Mouse (Mus musculus) intestine, embryonic 16.5 days (tissue): Measurements from ENCODE around the gene Pnpla8. TPM values are rescaled to one million over a fixed set of nuclear protein-coding genes. Genes with fewer than 3 reads are reported as not detected.
A peak's percentile ranks its signal among the peaks of the same experiment; 100 is the strongest.

Experiments used
- ATAC-seq: fragments of 200-750 bp; cut with Nextera tagmentation; 2 replicates; pipeline ENCODE4 v1.8.0; 2017; ENCODE audit warnings: moderate TSS enrichment, moderate library complexity
- H3K27ac ChIP-seq: fragments of 300-500 bp; sonication (generic); 2 replicates; pipeline ENCODE4 v1.5.1; 2014; ENCODE audit warnings: mild to moderate bottlenecking, low read length
- H3K27me3 ChIP-seq: fragments of 300-500 bp; sonication (generic); replicated peaks from 2 replicates; pipeline ENCODE4 v1.6.1; 2014; ENCODE audit warnings: low read length, control low read depth, mixed read lengths; ENCODE audit not compliant: control insufficient read depth, insufficient read depth
- H3K36me3 ChIP-seq: fragments of 300-500 bp; sonication (generic); 2 replicates; pipeline ENCODE4 v1.6.1; 2014; ENCODE audit warnings: low read length, control low read depth; ENCODE audit not compliant: control insufficient read depth, insufficient read depth
- H3K4me1 ChIP-seq: fragments of 300-500 bp; sonication (generic); 2 replicates; pipeline ENCODE4 v1.6.1; 2014; ENCODE audit warnings: low read length, control low read depth, mixed read lengths; ENCODE audit not compliant: control insufficient read depth, insufficient read depth
- H3K4me2 ChIP-seq: fragments of 300-500 bp; sonication (generic); 2 replicates; pipeline ENCODE4 v1.6.1; 2014; ENCODE audit warnings: low read depth, low read length, control low read depth
- H3K4me3 ChIP-seq: fragments of 300-500 bp; sonication (generic); 2 replicates; pipeline ENCODE4 v1.5.1; 2014; ENCODE audit warnings: mild to moderate bottlenecking, low read length
- H3K9ac ChIP-seq: fragments of 300-500 bp; sonication (generic); 2 replicates; pipeline ENCODE4 v1.6.1; 2014; ENCODE audit warnings: low read depth, low read length
- H3K9me3 ChIP-seq: fragments of 300-500 bp; sonication (generic); 2 replicates; pipeline ENCODE4 v1.6.1; 2016; ENCODE audit warnings: low read length, control low read depth; ENCODE audit not compliant: control insufficient read depth
- WGBS: fragments of 180-500 bp; shearing (Covaris S2); extraction: QIAGEN DNeasy Blood & Tissue Kit; methylation state at CpG from one replicate; pipeline ENCODE4 v1.1.7; 2014; 5-methylcytosine and 5-hydroxymethylcytosine counted together
- polyA plus RNA-seq: library from polyadenylated mRNA; unstranded; fragments of >200 nt; fragmentation: Nextera tagmentation; extraction: Ambion mirVana; gene quantifications from 2 replicates; pipeline ENCODE4 v1.2.1, GENCODE M21; 2015

Gene Pnpla8
- polyA plus RNA-seq, 1 experiment from 2014 or later, result 56.6 TPM

DNA sequence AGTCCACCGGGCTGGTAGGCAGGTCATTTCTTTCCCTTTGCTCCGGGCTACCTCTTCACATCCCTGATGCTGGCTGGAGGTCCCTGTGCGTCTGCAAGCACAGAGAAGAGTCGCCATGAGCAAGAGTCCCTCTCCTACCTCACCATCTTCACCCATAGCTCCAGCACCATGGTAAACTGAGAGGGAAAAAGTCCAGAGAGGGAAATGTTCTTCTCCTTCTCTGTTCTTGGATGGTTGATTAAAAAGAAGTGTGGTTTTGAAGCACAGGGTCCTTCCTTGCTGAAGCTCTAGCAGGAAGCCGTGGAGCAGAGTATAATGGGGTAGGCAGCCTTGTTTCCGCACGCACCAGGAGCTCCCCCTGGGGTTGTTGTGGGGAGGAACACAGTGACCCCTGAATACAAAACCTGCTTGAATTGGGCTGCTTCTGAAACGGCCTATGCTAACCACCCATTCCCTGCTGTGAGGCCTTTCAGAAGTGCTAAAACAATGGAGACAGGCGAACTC, 109.1 kb downstream of the Pnpla8 start:
- H3K9ac ChIP-seq, result peak overlapping the region; percentile 66; the same call in 1 of the 2 replicates
- ATAC-seq, result no peak
- H3K4me2 ChIP-seq, result peak overlapping the region; percentile 98
- 9% methylated on average over 9 of the region's 9 CpGs for WGBS
- peaks cover 15% of the 10 kb centered on the region; the same call in 1 of the 2 replicates for H3K27me3 ChIP-seq
- no peak overlapping the region for H3K27ac ChIP-seq
- no peaks in the 10 kb centered on the region for H3K36me3 ChIP-seq
- H3K4me1 ChIP-seq, result peaks cover 13% of the 10 kb centered on the region
- no peaks in the 10 kb centered on the region for H3K9me3 ChIP-seq
- H3K4me3 ChIP-seq, result peak overlapping the region; percentile 70

DNA sequence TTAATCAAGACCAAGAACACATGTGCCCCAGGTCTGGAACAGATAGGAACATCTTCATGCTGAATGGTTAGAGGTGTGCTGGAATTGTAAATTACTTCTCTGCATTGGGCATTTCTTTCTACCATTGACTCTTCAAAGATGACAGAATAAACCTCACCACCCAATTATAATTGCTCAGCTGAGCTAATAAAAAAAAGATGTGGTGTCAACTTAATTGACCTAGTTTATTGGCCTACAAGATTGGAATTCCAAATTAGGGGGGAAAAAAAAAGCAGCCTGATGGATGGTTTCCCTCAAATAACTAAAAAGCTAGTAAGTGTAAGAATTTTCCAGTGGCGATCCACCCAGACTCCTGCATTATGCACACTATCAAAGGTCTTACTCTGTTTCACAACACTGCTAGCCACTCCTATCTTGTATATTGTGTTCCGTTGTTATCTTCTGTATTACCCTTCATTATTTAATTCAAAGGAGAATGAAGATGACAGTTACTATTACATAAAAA, 116.0 kb downstream of the Pnpla8 start:
- no peak overlapping the region for H3K4me2 ChIP-seq
- WGBS, result 73% methylated on average over 2 of the region's 2 CpGs
- H3K27ac ChIP-seq, result no peak overlapping the region
- no peak overlapping the region for H3K9ac ChIP-seq
- H3K4me1 ChIP-seq, result no peaks in the 10 kb centered on the region
- H3K36me3 ChIP-seq, result no peaks in the 10 kb centered on the region
- H3K4me3 ChIP-seq, result no peak overlapping the region
- H3K9me3 ChIP-seq, result no peaks in the 10 kb centered on the region
- no peaks in the 10 kb centered on the region for H3K27me3 ChIP-seq
- no peak for ATAC-seq

DNA sequence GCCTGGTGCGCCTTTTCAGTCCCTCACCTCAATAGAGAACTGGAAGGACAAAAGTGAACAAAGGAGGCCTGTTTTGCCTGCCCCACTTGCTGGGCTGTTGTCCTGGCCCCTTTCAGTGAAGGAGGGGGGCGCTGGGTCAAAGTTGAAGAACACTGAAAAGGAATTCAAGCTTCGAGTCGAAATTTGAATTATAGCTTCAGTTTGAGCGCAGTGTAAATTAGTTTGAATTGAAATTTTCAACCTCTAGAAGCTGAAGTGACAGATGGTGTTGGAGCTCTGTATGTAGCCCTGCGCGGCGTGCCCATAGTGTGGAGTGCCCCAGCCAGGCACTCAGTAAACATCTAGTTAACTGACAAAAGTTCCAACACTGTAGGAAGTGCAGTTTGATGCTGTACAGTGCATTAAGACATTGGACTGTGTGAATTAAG, 117.0 kb downstream of the Pnpla8 start:
- Histone ChIP-seq H3K4me3 (no peak overlapping the region), H3K4me1 (no peaks in the 10 kb centered on the region), H3K9me3 (no peaks in the 10 kb centered on the region), H3K36me3 (no peaks in the 10 kb centered on the region), H3K27ac (no peak overlapping the region), H3K4me2 (no peak overlapping the region), H3K27me3 (no peaks in the 10 kb centered on the region), H3K9ac (no peak overlapping the region)
- ATAC-seq, result no peak
- WGBS, result 58% methylated on average over 8 of the region's 8 CpGs

DNA sequence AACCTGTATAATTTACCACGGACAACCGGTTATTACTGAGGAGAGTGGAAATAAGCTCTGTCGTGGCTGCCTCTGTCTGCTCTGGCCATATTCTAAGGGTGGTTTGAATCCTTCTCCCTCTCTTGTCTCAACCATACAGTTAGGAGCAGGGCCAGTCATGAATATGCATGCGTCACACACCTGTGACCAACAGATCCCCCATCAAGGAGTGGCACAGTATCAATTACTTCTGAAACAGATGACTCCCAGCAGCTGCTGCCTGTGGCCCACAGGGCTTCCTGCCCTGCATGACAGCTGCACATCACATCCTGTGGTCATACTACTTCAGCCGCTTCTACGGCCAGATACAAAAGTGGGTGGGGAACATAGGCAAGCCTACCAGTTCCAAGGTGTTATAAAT, 122.9 kb downstream of the Pnpla8 start:
- no peak for ATAC-seq
- whole genome bisulfite sequencing, result 67% methylated on average over 6 of the region's 6 CpGs
- no peaks in the 10 kb centered on the region for H3K27me3 ChIP-seq
- no peaks in the 10 kb centered on the region for H3K9me3 ChIP-seq
- H3K36me3 ChIP-seq, result no peaks in the 10 kb centered on the region
- H3K9ac ChIP-seq, result no peak overlapping the region
- no peak overlapping the region for H3K4me3 ChIP-seq
- H3K27ac ChIP-seq, result no peak overlapping the region
- no peaks in the 10 kb centered on the region for H3K4me1 ChIP-seq
- H3K4me2 ChIP-seq, result no peak overlapping the region

DNA sequence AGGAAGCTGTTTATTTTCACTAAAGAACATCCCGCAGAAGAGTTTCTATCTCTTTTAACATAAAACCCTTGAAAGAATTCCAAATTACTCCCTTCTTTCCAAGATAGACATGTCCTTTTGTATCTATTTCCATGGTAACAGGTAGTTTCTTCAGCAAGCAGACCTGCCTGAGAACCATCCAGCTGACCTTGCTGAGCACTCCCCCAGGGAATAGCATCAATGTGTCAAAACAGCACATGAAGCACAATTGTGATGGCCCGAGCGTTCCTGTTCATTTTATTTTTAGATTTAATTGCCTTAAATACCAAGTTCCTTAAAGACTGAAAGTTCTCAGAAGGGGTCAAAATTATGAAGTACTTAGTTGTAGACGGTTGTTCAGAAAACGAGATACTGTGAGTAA, 124.1 kb downstream of the Pnpla8 start:
- ATAC-seq, result no peak
- H3K9me3 ChIP-seq, result no peaks in the 10 kb centered on the region
- 50% methylated on average over 5 of the region's 5 CpGs for WGBS

DNA sequence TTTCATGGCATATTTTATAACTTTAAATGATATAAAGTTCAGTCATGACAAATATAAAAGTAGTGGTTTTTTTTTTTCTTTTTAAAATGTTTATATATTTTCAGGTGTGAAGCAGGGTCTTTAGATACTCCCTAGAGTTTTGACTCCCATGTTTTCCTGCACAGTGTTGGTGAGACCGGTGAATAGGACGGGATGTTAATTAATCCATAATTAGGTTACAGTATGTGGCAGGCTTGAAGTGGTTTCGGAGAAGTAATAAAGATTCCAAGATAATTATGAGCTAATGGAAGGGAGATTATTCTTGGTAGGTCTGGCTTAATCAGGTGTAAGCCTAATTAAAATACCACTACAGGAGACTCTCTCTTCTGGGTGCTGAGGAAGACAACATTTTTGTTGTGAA, 125.0 kb downstream of the Pnpla8 start:
- WGBS, result 78% methylated on average over 3 of the region's 3 CpGs
- Histone ChIP-seq H3K9ac (no peak overlapping the region), H3K4me3 (no peak overlapping the region), H3K4me1 (no peaks in the 10 kb centered on the region), H3K27me3 (no peaks in the 10 kb centered on the region), H3K27ac (no peak overlapping the region), H3K4me2 (no peak overlapping the region), H3K36me3 (no peaks in the 10 kb centered on the region), H3K9me3 (no peaks in the 10 kb centered on the region)
- ATAC-seq, result no peak

More for the DNA sequence above, 124.1 kb downstream of the Pnpla8 start:
- H3K36me3 ChIP-seq, result no peaks in the 10 kb centered on the region
- no peak overlapping the region for H3K4me2 ChIP-seq
- H3K4me3 ChIP-seq, result no peak overlapping the region
- no peaks in the 10 kb centered on the region for H3K27me3 ChIP-seq
- no peak overlapping the region for H3K9ac ChIP-seq
- no peak overlapping the region for H3K27ac ChIP-seq
- H3K4me1 ChIP-seq, result no peaks in the 10 kb centered on the region

DNA sequence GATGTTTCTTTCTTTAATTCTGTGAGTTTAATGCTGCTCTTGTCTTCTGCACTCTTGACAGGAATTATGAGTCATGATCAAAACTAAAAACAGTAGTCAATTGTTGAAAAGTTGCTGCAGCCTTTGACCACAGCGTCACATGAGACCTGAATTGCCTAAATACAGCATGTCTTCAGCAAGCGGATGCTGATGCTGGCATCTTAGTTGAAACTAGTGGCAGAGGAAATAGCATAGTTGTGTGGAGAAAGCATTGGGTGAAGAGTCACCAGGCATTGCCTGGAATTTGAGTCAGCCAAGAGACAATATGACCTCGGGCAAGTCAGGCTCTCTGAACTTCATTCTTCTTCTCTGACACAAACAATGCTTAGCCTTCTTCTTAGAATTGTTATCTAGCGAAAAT, 133.9 kb downstream of the Pnpla8 start:
- H3K27me3 ChIP-seq, result no peaks in the 10 kb centered on the region
- WGBS, result 74% methylated on average over 4 of the region's 4 CpGs
- no peak for ATAC-seq
- no peak overlapping the region for H3K9ac ChIP-seq
- H3K4me3 ChIP-seq, result no peak overlapping the region
- no peak overlapping the region for H3K27ac ChIP-seq
- H3K36me3 ChIP-seq, result no peaks in the 10 kb centered on the region
- no peaks in the 10 kb centered on the region for H3K9me3 ChIP-seq
- H3K4me2 ChIP-seq, result no peak overlapping the region
- H3K4me1 ChIP-seq, result no peaks in the 10 kb centered on the region

DNA sequence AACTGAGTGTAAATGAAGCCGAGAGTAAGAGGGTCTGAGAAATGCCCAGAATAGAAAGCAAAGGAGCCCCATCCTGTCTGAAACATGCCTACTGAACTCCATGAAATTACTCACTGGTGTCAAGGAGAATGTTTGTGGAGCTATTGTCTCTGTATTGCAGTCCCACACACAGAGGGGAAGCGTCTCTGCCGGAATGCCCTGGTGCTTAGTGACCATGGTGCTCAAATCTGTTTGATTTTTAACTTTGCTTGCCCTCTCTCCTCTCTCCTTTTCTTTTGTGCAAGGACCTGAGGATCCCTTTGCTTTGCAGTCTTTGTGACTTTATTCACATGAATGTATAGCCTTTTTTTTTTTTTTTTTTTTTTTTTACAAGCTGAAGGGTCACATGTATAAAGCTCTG, 136.3 kb downstream of the Pnpla8 start:
- Histone ChIP-seq H3K9me3 (no peaks in the 10 kb centered on the region), H3K9ac (no peak overlapping the region), H3K27ac (no peak overlapping the region), H3K4me1 (no peaks in the 10 kb centered on the region), H3K4me2 (no peak overlapping the region), H3K4me3 (no peak overlapping the region), H3K27me3 (no peaks in the 10 kb centered on the region), H3K36me3 (no peaks in the 10 kb centered on the region)
- ATAC-seq, result no peak
- WGBS, result 42% methylated on average over 3 of the region's 3 CpGs

DNA sequence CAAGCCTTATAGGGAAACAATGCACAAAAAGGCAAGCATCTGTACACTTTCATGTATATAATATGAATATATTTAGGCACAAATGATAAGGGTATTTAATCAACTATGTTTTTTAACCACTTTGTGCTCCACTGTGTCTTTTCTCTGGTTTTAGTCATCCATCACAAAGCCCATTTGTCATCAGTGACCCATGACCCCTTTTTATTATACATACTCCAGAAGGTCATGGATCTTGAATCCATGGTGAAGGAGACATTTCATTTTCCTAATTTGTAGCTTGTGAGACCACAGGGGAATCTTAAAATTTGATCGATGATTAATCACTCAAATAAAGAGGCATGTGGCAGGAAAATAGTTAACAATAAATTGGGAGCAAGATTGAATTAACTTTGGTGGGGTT, 136.7 kb downstream of the Pnpla8 start:
- Histone ChIP-seq H3K36me3 (no peaks in the 10 kb centered on the region), H3K9ac (no peak overlapping the region), H3K4me1 (no peaks in the 10 kb centered on the region), H3K27me3 (no peaks in the 10 kb centered on the region), H3K27ac (no peak overlapping the region), H3K9me3 (no peaks in the 10 kb centered on the region), H3K4me3 (no peak overlapping the region), H3K4me2 (no peak overlapping the region)
- WGBS, result 80% methylated on average over 1 of the region's 1 CpGs
- no peak for ATAC-seq

DNA sequence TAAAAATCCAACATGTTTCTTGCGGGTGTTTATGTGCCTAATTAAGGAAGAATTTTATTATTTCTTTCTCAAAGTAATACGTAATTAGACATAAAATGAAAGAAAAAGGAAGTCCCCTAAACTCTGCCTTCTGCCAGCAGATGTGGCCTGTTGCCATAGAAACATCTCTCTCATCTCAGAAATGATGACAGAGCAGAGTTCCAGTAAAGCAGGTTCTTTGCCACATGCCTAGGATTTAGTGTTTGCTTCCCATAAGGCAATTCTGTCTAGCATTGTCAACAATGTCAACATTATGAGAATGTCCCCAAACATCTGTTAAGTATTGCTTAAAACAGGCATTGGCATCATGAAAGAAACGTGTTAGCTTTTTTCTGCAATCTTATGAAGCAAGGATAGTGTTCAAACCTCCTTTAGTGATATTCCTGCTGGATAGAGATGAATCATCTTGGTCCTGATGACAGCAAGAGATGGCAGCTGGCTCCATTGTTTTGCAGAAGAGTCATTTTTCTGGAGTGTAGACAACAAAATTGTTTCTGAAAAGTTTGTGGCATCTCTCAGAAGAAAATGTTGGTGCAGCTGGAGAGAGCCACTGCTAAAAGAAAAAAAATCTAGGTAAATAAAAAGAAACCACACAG, 150.0 kb downstream of the Pnpla8 start:
- no peaks in the 10 kb centered on the region for H3K27me3 ChIP-seq
- H3K9ac ChIP-seq, result no peak overlapping the region
- H3K27ac ChIP-seq, result no peak overlapping the region
- WGBS, result 69% methylated on average over 3 of the region's 3 CpGs
- H3K4me1 ChIP-seq, result no peaks in the 10 kb centered on the region
- H3K36me3 ChIP-seq, result no peaks in the 10 kb centered on the region
- no peak overlapping the region for H3K4me2 ChIP-seq
- no peaks in the 10 kb centered on the region for H3K9me3 ChIP-seq
- no peak for ATAC-seq
- no peak overlapping the region for H3K4me3 ChIP-seq
